Mouse (Mus musculus): ENCODE results near the gene Olfr578. TPM values are rescaled to one million over a fixed set of nuclear protein-coding genes. Genes with fewer than 3 reads are reported as not detected.
A peak's percentile ranks its signal among the peaks of the same experiment; 100 is the strongest.

Olfr578 gene
- polyA plus RNA-seq, 1 experiment from 2014 or later, result not detected

DNA sequence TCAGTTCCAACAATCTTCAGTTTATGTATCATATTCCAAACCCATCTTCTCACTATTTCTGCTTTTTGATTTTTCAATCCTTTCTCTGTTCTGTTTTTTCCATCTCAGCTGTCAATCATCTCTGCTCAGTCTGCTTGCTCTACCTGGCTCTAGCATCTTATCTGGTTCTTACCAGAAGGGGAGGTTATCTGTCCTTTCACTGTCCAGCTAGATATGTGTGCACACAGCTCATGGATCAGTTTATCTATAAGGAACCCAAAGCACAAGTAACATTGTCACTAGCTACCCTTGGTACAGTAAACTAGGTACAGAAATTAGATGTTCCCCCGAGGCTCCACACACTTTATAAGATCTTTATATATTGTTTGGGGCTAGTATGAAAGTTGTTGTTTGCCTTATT is 45.7 kb downstream of the Olfr578 start:
- peak; percentile 75; the same call in 1 of the 2 replicates for ATAC-seq (replicated peaks; ENCODE audit: insufficient number of reproducible peaks, low FRiP score, low TSS enrichment)
- Histone ChIP-seq H3K27me3 (ENCODE audit: control insufficient read depth, insufficient read depth, low read length) (no peaks in the 10 kb centered on the region), H3K36me3 (ENCODE audit: control insufficient read depth, insufficient read depth, low read length) (no peaks in the 10 kb centered on the region), H3K4me2 (no peak overlapping the region), H3K27ac (ENCODE audit: low read depth, low read length) (no peak overlapping the region), H3K9ac (ENCODE audit: low read depth, low read length) (no peak overlapping the region), H3K4me1 (ENCODE audit: control insufficient read depth, insufficient read depth, low read length) (no peaks in the 10 kb centered on the region), H3K4me3 (ENCODE audit: low read depth, low read length) (no peak overlapping the region), H3K9me3 (replicated peaks; ENCODE audit: control insufficient read depth, low read length) (no peaks in the 10 kb centered on the region)
- 85% methylated on average over 1 of the region's 1 CpGs for WGBS (ENCODE audit: insufficient replicate concordance)

DNA sequence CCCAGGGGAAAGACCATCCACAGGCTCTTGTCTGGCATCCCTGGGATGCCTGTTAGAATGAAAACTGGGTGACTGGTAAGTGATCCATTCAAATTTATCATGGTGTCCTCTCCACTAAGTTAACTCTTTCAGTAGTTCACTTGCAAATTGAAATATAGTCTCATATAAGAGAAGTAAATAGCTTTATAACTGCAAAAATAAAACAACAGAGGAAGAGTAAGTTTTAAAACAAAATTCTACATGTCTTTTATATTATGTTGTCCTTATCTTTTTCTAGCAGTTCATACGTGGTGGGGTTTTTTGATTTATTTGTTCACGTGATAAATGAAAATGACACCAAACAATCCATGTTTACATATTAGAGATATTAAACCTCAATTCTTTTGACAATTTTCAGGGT is 46.6 kb downstream of the Olfr578 start, which contains the start of gene Olfr573-ps1:
Gene Olfr573-ps1, minus strand, starts transcription at position 101 of the 400 bp plus-strand sequence.
- no peak within 1 kb of the TSS for H3K9ac ChIP-seq (ENCODE audit: low read depth, low read length)
- no peaks in the 10 kb centered on the region for H3K27me3 ChIP-seq (ENCODE audit: control insufficient read depth, insufficient read depth, low read length)
- ATAC-seq (replicated peaks; ENCODE audit: insufficient number of reproducible peaks, low FRiP score, low TSS enrichment), result no peak
- no peak within 1 kb of the TSS for H3K4me2 ChIP-seq
- H3K9me3 ChIP-seq (replicated peaks; ENCODE audit: control insufficient read depth, low read length), result no peaks in the 10 kb centered on the region
- no peaks in the 10 kb centered on the region for H3K36me3 ChIP-seq (ENCODE audit: control insufficient read depth, insufficient read depth, low read length)
- no peaks in the 10 kb centered on the region for H3K4me1 ChIP-seq (ENCODE audit: control insufficient read depth, insufficient read depth, low read length)
- WGBS (ENCODE audit: insufficient replicate concordance), result 90% methylated on average over 2 of the region's 2 CpGs
- H3K27ac ChIP-seq (ENCODE audit: low read depth, low read length), result no peak within 1 kb of the TSS
- H3K4me3 ChIP-seq (ENCODE audit: low read depth, low read length), result no peak within 1 kb of the TSS

Other genes with a start within 250 kb of the Olfr578 start
- gene Olfr560, start 230.0 kb downstream of the Olfr578 start, polyA plus RNA-seq (2014; fragmentation: Nextera tagmentation; extraction: Ambion mirVana), result not detected in 2 replicates
- 0.10 TPM in 1 of 2 replicates, not detected in the other for gene Olfr78, start 229.9 kb downstream of the Olfr578 start, polyA plus RNA-seq (2014; fragmentation: Nextera tagmentation; extraction: Ambion mirVana)
- gene Olfr561, start 218.1 kb downstream of the Olfr578 start, polyA plus RNA-seq (2014; fragmentation: Nextera tagmentation; extraction: Ambion mirVana), result not detected in 2 replicates
- gene Olfr564, start 185.8 kb downstream of the Olfr578 start, polyA plus RNA-seq (2014; fragmentation: Nextera tagmentation; extraction: Ambion mirVana), result not detected in 2 replicates
- gene Olfr566, start 130.6 kb downstream of the Olfr578 start, polyA plus RNA-seq (2014; fragmentation: Nextera tagmentation; extraction: Ambion mirVana), result not detected in 2 replicates
- not detected in 2 replicates for gene Olfr568, start 112.2 kb downstream of the Olfr578 start, polyA plus RNA-seq (2014; fragmentation: Nextera tagmentation; extraction: Ambion mirVana)
- gene Olfr569, start 98.4 kb downstream of the Olfr578 start, polyA plus RNA-seq (2014; fragmentation: Nextera tagmentation; extraction: Ambion mirVana), result not detected in 2 replicates
- gene Olfr570, start 94.7 kb downstream of the Olfr578 start, polyA plus RNA-seq (2014; fragmentation: Nextera tagmentation; extraction: Ambion mirVana), result not detected in 2 replicates
- not detected in 2 replicates for gene Olfr571, start 71.8 kb downstream of the Olfr578 start, polyA plus RNA-seq (2014; fragmentation: Nextera tagmentation; extraction: Ambion mirVana)
- not detected in 2 replicates for gene Olfr572, start 64.9 kb downstream of the Olfr578 start, polyA plus RNA-seq (2014; fragmentation: Nextera tagmentation; extraction: Ambion mirVana)
- gene Olfr573-ps1, start 46.7 kb downstream of the Olfr578 start, polyA plus RNA-seq (2014; fragmentation: Nextera tagmentation; extraction: Ambion mirVana), result not detected in 2 replicates
- gene Olfr574, start 40.9 kb downstream of the Olfr578 start, polyA plus RNA-seq (2014; fragmentation: Nextera tagmentation; extraction: Ambion mirVana), result not detected in 2 replicates
- not detected in 2 replicates for gene Olfr575, start 30.5 kb downstream of the Olfr578 start, polyA plus RNA-seq (2014; fragmentation: Nextera tagmentation; extraction: Ambion mirVana)
- gene Olfr576, start 26.7 kb downstream of the Olfr578 start, polyA plus RNA-seq (2014; fragmentation: Nextera tagmentation; extraction: Ambion mirVana), result not detected in 2 replicates
- gene Olfr577, start 13.4 kb downstream of the Olfr578 start, polyA plus RNA-seq (2014; fragmentation: Nextera tagmentation; extraction: Ambion mirVana), result not detected in 2 replicates
- not detected in 2 replicates for gene Olfr582, start 48.7 kb upstream of the Olfr578 start, polyA plus RNA-seq (2014; fragmentation: Nextera tagmentation; extraction: Ambion mirVana)
- gene Olfr583, start 62.0 kb upstream of the Olfr578 start, polyA plus RNA-seq (2014; fragmentation: Nextera tagmentation; extraction: Ambion mirVana), result not detected in 2 replicates
- not detected in 2 replicates for gene Olfr584, start 92.6 kb upstream of the Olfr578 start, polyA plus RNA-seq (2014; fragmentation: Nextera tagmentation; extraction: Ambion mirVana)
- gene Olfr585, start 108.4 kb upstream of the Olfr578 start, polyA plus RNA-seq (2014; fragmentation: Nextera tagmentation; extraction: Ambion mirVana), result not detected in 2 replicates
- gene Olfr586, start 136.3 kb upstream of the Olfr578 start, polyA plus RNA-seq (2014; fragmentation: Nextera tagmentation; extraction: Ambion mirVana), result not detected in 2 replicates
- not detected in 2 replicates for gene Olfr588-ps1, start 151.6 kb upstream of the Olfr578 start, polyA plus RNA-seq (2014; fragmentation: Nextera tagmentation; extraction: Ambion mirVana)
- gene Olfr589, start 167.0 kb upstream of the Olfr578 start, polyA plus RNA-seq (2014; fragmentation: Nextera tagmentation; extraction: Ambion mirVana), result not detected in 2 replicates
- gene Olfr591, start 189.0 kb upstream of the Olfr578 start, polyA plus RNA-seq (2014; fragmentation: Nextera tagmentation; extraction: Ambion mirVana), result not detected in 2 replicates
- gene Olfr592, start 195.5 kb upstream of the Olfr578 start, polyA plus RNA-seq (2014; fragmentation: Nextera tagmentation; extraction: Ambion mirVana), result not detected in 2 replicates
- gene Olfr593, start 222.5 kb upstream of the Olfr578 start, polyA plus RNA-seq (2014; fragmentation: Nextera tagmentation; extraction: Ambion mirVana), result not detected in 2 replicates
- gene Olfr594, start 227.7 kb upstream of the Olfr578 start, polyA plus RNA-seq (2014; fragmentation: Nextera tagmentation; extraction: Ambion mirVana), result not detected in 2 replicates

Data from heart, embryonic 11.5 days (tissue).